Mouse (Mus musculus) thymus, adult 2 months (tissue): Measurements from ENCODE around the gene Cpne9.
A peak's percentile ranks its signal among the peaks of the same experiment; 100 is the strongest.

ENCODE experiments used
- CTCF ChIP-seq: fragments of 200-500 bp; IDR thresholded peaks from 2 replicates; pipeline ENCODE4 v1.5.1; 2012; ENCODE audit warnings: mild to moderate bottlenecking, control low read depth, low read length, moderate library complexity, borderline replicate concordance; ENCODE audit not compliant: control insufficient read depth, poor library complexity, insufficient read depth; ENCODE audit errors: extremely low read depth
- POLR2A ChIP-seq: fragments of 200-500 bp; IDR thresholded peaks from 2 replicates; pipeline ENCODE4 v1.6.1; 2012; ENCODE audit warnings: mild to moderate bottlenecking, low read length, control low read depth, moderate library complexity; ENCODE audit not compliant: control insufficient read depth, poor library complexity, insufficient read depth; ENCODE audit errors: extremely low read depth

DNA sequence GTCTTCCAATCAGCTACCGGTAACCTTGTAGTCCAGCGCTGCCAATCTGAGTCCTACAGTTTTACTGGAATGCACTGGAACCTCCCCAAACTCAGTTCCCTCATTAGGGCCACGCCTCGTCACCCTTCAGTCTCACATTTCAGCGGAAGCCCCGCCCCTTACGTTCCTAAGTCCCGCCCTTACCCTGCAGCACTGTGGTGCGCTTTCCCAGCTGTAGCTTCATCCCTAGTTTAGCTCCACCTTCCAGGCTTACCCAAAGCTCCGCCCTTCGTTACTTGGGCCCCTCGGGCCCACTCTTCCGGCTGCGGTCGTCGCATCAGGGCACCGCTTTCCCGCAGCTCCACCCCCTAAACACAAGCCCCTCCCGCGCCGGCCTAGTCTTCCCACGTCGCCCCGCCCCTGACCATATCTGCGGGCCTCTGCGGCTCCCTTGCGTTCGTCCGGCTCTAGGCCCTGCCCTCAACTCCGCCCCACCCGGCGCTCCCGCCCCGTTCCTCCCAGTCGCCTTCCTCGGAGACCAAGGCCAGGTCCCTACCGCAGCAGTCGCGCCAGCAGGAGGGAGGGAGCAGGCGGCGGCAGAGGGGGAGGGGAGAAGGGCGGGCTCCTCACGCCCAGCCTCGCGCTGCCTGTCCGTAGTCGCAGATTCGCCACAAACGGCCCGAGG lies 24.3 kb downstream of the Cpne9 start:
- TF ChIP-seq CTCF (peak; percentile 66), POLR2A (peak; percentile 41; the same call in 1 of the 2 replicates)
